Mouse (Mus musculus) olfactory bulb, adult 2 months (tissue): ENCODE measurements at regions not wholly inside any gene's neighbourhood (a gene's known extent, or its start where the extent isn't known, plus 50 kb on each side); places are given as distances from the start of the nearest gene placed in this dataset.

Source experiments
- CTCF ChIP-seq: fragments of 200-500 bp; IDR thresholded peaks from 2 replicates; pipeline ENCODE4 v1.5.1; 2012; ENCODE audit warnings: low read depth, mild to moderate bottlenecking, low read length, moderate library complexity; ENCODE audit not compliant: insufficient read depth
- POLR2A ChIP-seq: fragments of 200-500 bp; IDR thresholded peaks from 2 replicates; pipeline ENCODE4 v1.6.1; 2012; ENCODE audit warnings: mild to moderate bottlenecking, low read depth, low read length, moderate library complexity; ENCODE audit not compliant: insufficient read depth

GRCm38 (mm10) chr16:86399288-86399687 is 497.7 kb upstream of the Adamts5 start:
- TF ChIP-seq CTCF: no peak
- TF ChIP-seq POLR2A: no peak
